Mouse (Mus musculus) retina, postnatal 7 days (tissue): ENCODE measurements at regions not wholly inside any gene's neighbourhood (a gene's known extent, or its start where the extent isn't known, plus 50 kb on each side); places are given as distances from the start of the nearest gene placed in this dataset.

Experiments used
- DNase-seq: peaks from one replicate; pipeline ENCODE4 v3.0.0-alpha.2; 2012; ENCODE audit warnings: low read depth, low spot score

DNA sequence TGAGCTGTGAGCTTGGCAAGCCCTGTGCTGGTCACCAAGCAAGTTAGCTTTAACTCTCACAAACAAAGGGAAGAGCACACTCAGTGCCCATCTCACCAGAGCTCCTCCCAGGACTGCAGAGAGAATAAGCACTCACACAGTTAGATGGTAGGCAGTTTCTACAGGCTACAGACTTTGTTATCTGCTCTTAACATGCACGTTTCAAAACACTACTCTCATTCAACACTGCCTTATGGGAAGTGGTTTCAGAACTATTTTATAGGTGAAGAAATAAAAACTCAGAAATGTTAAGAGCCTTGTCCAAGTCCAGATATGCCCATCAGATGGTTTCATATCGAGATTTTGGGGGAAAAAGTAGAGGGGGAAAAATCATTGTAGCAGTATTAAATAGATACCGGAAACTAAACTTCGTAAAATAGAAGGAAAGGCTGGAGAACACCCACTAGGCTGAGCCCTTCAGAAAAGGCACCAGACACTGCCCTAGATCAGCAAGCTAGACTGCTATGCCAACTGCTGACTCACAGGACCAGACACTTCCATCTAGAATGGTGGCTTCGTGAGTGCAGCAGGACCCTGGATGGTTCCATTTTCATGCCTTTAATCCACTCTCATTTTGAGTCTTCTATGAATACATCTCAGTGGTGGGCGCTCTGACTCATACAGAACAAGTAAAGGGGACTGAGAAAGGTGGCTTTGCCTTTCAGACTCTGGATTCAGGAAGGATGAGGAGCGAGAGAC, 51.3 kb upstream of the Serbp1 start:
- DNase-seq, result no peak

DNA sequence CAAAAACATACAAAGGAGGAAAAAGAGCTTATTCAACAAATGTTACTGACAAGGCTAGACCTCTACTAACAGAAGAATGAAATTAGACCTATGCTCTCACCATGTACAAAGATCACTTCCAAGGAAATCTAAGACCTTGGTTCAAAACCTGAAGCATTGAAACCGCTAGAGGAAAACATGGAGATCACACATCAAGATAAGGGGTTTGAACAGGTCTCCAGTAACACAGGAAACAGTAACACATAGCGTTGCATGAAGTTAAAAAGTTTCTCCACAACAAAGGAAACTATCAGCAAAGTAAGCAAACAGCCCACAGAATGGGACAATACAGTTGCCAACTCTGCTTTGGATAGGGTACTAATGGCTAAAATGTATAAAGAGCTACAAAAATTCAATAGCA, 53.3 kb upstream of the Serbp1 start:
- DNase-seq, result no peak

DNA sequence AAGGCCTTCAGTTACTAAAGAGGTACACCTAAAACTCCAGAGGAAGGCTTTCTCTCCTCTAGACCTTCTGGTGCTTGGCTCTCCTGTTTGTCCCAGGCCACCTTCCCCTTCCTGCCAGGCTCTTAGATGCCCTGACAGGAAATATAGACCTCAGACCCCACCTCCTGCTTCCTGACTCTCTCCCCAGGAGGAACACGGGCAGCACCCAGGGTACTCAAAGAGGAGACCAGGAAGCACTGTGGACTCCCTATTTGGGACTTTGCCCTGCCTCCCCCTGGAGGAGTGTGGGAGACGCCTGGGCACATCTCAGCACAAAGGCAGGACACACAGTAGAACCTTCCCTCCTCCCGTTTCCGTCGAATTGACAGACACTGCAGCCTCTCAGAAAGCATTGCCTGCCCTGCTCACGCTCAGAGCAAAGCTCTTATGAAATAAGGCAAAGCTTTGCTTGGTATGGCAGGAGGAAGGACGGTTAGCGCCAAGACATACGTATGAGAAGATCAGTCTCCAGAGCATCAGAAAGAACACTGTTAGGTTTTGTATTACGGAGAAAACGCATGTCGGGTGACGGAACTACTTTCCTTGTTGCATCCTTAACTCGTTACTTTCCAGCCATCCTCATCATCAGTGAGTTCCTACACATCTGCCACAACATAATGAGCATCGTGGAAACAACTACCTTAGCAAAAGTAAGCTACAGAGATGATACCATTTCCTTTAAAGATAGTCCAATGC, 54.3 kb upstream of the Serbp1 start:
- no peak for DNase-seq

DNA sequence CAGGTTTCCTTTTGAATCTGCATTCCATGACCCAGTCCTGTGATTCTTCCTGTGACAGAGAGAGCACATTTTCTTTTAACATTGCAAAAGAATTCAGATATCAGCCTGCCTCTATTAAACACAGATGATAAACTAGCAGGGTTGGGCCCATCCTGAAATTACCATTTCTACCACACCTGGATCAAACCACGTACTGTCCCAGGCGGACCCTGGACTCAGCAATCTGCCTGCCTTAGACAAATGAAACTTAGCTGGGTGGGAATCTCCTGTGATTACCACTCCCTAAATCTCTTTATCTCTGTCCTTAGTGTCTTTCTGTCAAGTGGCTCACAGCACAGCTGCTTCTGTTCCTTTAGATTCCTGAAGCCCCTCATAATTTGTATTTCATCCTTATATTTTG, 55.5 kb upstream of the Serbp1 start:
- no peak for DNase-seq

DNA sequence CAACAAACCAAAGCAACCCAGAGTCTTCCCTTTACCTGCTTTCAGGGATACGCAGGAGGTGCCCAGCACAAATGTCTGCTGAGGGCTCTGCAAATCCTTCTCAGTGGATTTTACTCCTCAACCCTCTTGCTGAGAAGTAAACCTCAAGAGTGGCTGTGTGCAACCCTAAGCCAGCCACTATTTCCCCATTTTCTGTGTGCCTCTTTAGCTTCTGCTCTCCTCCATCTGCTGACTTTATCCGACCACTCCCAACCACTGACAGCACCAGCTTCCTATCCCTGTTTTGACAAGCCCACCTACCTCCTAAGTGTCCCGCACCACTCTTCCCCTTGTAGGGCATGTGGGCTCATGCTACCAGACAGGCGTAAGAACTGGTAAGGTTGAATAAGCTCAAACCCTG, 56.5 kb upstream of the Serbp1 start:
- DNase-seq, result no peak

GRCm38 (mm10) chr6:67179416-67179815, 58.6 kb upstream of the Serbp1 start:
- no peak for DNase-seq

DNA sequence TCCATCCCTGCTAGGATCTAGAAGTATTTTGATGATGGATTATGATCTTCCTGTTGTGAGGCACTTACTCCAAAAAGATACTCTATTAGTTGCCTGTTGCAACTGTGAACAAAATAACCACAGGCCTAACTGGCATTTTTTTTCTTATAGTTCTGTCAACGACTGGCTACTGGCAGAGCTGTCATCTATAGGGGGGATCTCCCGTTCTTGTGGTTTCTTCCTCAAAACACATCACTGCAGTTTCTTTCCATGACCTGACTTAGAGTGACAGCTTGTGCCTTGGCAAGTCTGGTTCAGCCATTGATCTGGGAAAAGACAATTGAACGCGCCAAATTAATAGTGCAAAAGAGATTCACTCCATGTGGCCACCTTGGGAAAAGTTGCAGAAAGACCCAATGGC, 59.4 kb upstream of the Serbp1 start:
- no peak for DNase-seq

DNA sequence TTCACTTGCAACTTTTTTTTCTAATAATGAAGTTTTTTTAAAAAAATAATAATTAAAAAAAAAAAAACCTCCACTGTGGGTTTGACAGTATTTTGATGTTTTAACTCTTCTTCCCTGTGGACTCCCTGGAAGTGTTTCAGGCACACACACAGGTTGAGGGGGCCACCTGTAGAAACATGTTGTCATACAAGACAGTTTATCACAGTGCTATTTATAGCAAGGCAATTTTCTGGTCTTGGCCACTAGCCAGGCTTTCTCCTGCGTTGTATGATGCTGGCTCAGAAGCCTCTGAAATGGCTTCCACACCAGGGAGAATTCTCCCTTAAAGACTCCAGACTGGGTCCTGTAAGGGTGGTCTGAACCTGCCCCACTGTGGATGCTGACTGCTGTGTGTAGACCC, 59.9 kb upstream of the Serbp1 start:
- no peak for DNase-seq

DNA sequence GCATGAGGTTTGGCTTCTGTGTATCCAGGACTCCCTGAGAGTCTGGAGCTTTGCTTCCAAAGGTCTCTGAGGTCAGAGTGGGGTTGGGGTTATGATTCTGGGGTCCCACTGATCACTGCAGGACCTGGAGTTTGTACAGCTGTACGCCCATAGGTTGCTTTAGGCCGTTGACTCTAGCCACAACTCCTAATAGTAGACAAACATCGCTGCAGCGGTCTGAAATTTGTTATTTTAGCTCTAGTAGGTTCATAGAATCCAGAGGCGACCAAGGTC, 67.4 kb upstream of the Serbp1 start:
- DNase-seq, result no peak

- peak; percentile 30 for DNase-seq
Observed at GRCm38 (mm10) chr6:67169873-67170673, 67.9 kb upstream of the Serbp1 start.

GRCm38 (mm10) chr6:67168803-67169202, 69.2 kb upstream of the Serbp1 start:
- DNase-seq, result no peak

DNA sequence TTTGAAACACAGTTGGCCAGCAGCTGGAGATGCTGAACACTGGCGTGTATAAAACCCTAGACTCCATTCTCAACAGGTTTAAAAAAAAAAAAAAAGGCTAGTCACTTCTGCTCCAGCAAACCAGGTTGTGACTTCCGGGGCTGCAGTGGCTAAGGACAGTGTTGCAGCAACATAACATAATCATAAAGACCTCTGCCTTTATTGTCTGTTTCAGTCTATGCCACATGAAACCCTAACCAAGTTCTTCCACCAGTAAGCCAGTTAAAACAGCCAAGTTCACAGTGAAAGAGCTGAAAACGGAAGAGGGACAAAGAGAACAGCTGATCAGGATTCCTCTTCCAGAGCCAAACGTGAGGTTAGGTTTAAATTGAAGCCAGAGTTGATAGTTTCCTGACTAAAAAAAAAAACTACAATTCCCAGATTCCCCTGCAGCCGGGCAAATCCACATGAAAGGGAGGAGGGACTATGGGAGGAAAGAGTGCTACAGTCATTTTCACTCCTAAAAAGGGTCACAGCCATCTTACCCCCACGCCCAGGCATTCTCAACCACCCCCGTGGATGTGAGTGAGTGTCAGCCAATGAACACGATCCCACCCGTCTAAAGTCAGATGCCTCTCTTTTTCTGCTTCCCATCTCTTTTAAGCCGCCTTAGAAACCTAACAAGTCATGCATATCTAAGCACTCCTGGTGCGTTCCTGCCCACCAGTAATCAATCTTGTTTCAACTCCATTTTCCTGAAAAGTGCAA, 69.8 kb upstream of the Serbp1 start:
- no peak for DNase-seq

DNA sequence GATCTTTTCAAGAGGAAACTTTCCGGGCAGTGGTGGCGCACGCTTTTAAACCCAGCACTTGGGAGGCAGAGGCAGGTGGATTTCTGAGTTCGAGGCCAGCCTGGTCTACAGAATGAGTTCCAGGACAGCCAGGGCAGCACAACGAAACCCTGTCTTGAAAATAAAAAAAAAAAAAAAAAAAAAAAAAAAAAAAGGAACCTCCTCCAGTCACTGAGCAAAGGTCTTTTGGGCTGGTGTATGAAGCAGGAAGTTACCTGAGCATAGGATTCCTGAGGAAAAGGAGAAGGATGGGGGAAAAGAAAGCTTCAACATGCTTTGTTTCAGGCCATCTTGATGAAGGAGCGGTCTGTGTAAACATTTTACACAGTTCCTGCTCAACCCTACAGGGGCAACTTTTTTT, 72.9 kb upstream of the Serbp1 start:
- DNase-seq, result no peak

DNA sequence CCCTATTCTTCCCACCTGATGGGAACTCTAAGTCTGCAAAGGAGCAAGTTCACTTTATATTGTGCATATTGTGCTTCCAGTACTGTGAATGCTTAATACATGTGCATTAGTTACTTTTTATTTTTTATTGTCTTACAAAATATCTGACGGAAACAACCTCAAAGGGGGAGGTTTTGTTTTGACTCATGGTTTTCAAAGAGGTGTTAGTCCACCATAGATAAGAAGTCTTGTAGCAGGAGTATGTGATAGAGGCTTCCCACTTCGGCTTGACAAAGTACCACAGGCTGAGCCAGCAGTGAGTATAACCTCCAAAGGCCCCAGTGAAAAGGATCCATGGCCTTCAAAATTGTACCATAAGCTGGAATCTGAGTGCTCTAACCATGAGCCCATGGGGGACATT, 74.0 kb upstream of the Serbp1 start:
- DNase-seq, result no peak

DNA sequence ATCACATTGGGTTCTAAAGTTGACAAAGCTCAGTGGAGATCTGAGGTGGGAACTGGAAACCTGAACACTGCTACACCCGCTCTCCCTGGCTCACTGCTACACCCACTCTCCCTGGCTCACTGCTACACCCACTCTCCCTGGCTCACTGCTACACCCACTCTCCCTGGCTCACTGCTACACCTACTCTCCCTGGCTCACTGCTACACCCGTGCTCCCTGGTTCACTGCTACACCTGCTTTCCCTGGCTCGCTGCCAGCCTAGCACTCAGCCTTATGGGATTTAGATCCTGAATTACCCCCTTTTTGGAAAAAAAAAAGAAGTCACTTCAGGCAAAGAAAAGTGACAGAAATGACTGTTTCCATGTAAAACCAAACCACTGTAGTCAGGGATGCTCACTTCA, 75.2 kb upstream of the Serbp1 start:
- DNase-seq, result no peak

DNA sequence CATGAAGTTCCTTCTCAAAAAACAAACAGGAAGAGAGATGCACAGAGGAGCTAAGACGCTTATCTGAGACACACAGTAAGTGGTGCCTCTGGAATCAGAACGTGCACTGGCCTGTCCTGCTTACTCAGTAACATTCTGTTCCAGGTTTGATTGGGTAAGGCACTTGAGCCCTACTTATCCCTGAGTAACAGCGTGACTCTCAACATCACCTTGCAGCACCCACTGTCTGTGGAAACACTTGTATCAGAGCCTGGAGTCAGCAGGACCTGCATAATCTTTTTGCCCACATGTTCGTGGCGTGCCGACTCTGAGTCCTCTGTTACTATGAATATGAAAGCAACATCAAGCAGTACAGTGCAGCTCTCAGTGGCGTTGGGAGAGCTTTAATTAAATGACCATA, 76.4 kb upstream of the Serbp1 start:
- DNase-seq, result no peak

DNA sequence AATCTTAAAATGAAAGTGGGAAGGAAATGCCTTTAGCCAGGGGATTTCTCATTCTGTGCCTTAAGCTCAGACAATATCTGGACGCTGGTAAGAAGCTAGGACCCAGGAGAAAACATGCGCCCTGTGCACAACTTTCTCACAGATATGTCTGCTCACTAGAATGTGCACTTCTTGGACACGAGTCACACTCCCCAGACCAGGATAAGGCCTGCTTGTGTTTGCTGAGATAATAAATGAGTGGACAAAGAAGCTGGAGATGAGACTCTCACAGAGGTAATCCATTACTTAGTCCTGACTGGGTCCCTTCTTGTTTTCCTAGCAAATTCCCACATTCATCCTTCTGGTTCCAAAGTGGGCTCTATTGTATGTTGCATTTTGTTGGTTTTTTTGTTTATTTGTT, 77.4 kb upstream of the Serbp1 start:
- no peak for DNase-seq

- no peak for DNase-seq
Observed at GRCm38 (mm10) chr6:67159726-67160523, 78.1 kb upstream of the Serbp1 start.

- DNase-seq, result no peak
Observed at GRCm38 (mm10) chr6:67159224-67159623, 78.8 kb upstream of the Serbp1 start.

- peak; percentile 85 for DNase-seq
Observed at GRCm38 (mm10) chr6:67158765-67159164, 79.2 kb upstream of the Serbp1 start.

DNA sequence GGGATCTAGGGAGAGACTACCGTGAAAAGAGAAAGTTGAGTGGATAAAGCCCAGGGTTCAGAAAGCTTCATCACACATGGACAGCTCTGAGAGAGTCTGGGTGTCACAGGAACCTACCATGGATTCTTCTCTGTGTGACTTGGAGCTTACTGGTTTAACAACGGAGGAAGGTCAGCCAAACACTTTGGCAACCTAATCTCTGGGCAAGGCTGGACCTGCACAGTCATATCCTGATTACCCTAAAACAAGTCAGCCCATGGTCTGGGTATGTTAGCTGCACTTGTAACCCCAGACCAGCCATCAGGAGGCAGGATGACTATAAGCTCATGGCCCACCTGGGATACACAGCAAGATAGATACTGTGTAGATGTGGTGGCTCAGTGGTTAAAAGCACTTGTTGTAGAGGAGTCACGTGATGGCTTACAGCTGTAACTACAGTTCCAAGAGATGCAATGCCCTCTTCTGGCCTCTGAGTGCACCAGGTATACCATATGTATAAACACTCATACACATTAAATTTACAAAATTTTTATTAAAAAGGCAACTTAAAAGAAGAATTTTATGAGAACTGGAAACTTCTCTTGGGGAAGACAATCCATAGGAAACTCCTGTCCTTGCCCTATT, 85.0 kb upstream of the Serbp1 start:
- no peak for DNase-seq
